ENCODE assay signal across 9 mouse cellular contexts in genomic region chrX:159829192-159829852, GRCm38 (mm10).
DNase-seq lines count a peak whose midpoint lies in the region; ATAC-seq and TF ChIP-seq lines count a peak whose summit lies in the region.
"Had no signal": no experiment of that assay in that cellular context is flagged by ENCODE, and none has a peak within 500 bp of the region (broad histone marks: within the 10 kb centered on the region; RNA-seq: fewer than 3 reads in every experiment).

No protein-coding gene starts in this region.

- TF ChIP-seq EP300 in stomach, postnatal 0 days (optimal IDR thresholded peaks at IDR 0.05): no peak

- intact Hi-C loops in left cerebral cortex, postnatal 36 days (cut with DNase I): no loop called here

- DNase-seq in hindbrain, embryonic 11.5 days (ENCODE audit: low spot score): peak; percentile 31
- no peak for DNase-seq in hindbrain, embryonic 10.5 days (ENCODE audit: low spot score)
- peak; percentile 76 for DNase-seq in forebrain, embryonic 14.5 days (ENCODE audit: low spot score)
- peak; percentile 6 to 17 for DNase-seq in left cerebral cortex, postnatal 36 days (ENCODE audit: low spot score in 2 of 2)
- peak; percentile 44 for DNase-seq in retina, postnatal 1 day
- no peak for DNase-seq in kidney, postnatal 36 days
- no peak for DNase-seq in gastrocnemius, adult 18-20 months (ENCODE audit: low spot score)
- DNase-seq in stomach, postnatal 0 days (ENCODE audit: low spot score): no peak

- no peaks in the 10 kb centered on the region for H3K27me3 ChIP-seq in hindbrain, embryonic 11.5 days (ENCODE audit: control insufficient read depth, insufficient read depth, low read length)
- H3K27me3 ChIP-seq in hindbrain, embryonic 10.5 days (ENCODE audit: insufficient read depth, poor library complexity, severe bottlenecking): peaks cover 61% of the 10 kb centered on the region
- no peaks in the 10 kb centered on the region for H3K27me3 ChIP-seq in forebrain, embryonic 14.5 days (replicated peaks; ENCODE audit: control insufficient read depth, insufficient read depth, low read length)
- H3K27me3 ChIP-seq in stomach, postnatal 0 days (ENCODE audit: control insufficient read depth, insufficient read depth, low read length): no peaks in the 10 kb centered on the region
- H3K27me3 ChIP-seq: heart, embryonic 13.5 days had no signal

- ATAC-seq in hindbrain, embryonic 11.5 days (ENCODE audit: low FRiP score): no peak
- peak; percentile 88 for ATAC-seq in forebrain, embryonic 14.5 days
- no peak for ATAC-seq in stomach, postnatal 0 days (ENCODE audit: low FRiP score, low TSS enrichment)

- H3K4me1 ChIP-seq in hindbrain, embryonic 11.5 days (replicated peaks; ENCODE audit: control insufficient read depth, insufficient read depth, low read length): no peaks in the 10 kb centered on the region
- H3K4me1 ChIP-seq in hindbrain, embryonic 10.5 days (replicated peaks): 0 out of 2 replicates have a peak, but pooled peaks cover 2% of the 10 kb centered on the region
- no peaks in the 10 kb centered on the region for H3K4me1 ChIP-seq in forebrain, embryonic 14.5 days (ENCODE audit: control insufficient read depth, insufficient read depth, low read length)
- H3K4me1 ChIP-seq in stomach, postnatal 0 days (replicated peaks; ENCODE audit: control insufficient read depth, insufficient read depth): no peaks in the 10 kb centered on the region
- H3K4me1 ChIP-seq: heart, embryonic 13.5 days had no signal

- 56% methylated on average over 6 of the region's 6 CpGs for WGBS in hindbrain, embryonic 11.5 days
- WGBS in hindbrain, embryonic 10.5 days: 62% methylated on average over 6 of the region's 6 CpGs
- 54% methylated on average over 6 of the region's 6 CpGs for WGBS in forebrain, embryonic 14.5 days
- WGBS in stomach, postnatal 0 days: 66% methylated on average over 6 of the region's 6 CpGs

- H3K36me3 ChIP-seq in hindbrain, embryonic 11.5 days (ENCODE audit: control insufficient read depth, insufficient read depth, low read length): no peaks in the 10 kb centered on the region
- H3K36me3 ChIP-seq in hindbrain, embryonic 10.5 days: no peaks in the 10 kb centered on the region
- H3K36me3 ChIP-seq in forebrain, embryonic 14.5 days (ENCODE audit: control insufficient read depth, insufficient read depth, low read length): no peaks in the 10 kb centered on the region
- H3K36me3 ChIP-seq in stomach, postnatal 0 days (ENCODE audit: control insufficient read depth, insufficient read depth, low read length): no peaks in the 10 kb centered on the region
- H3K36me3 ChIP-seq: heart, embryonic 13.5 days had no signal

- no peak overlapping the region for H3K27ac ChIP-seq in hindbrain, embryonic 11.5 days (ENCODE audit: low read depth, low read length)
- no peak overlapping the region for H3K27ac ChIP-seq in hindbrain, embryonic 10.5 days
- H3K27ac ChIP-seq in forebrain, embryonic 14.5 days (ENCODE audit: low read depth, low read length): no peak overlapping the region
- no peak overlapping the region for H3K27ac ChIP-seq in stomach, postnatal 0 days (replicated peaks)

- no peak for TF ChIP-seq CTCF in stomach, postnatal 0 days (IDR thresholded peaks at IDR 0.05; ENCODE audit: low read depth)

- no peak overlapping the region for H3K4me3 ChIP-seq in hindbrain, embryonic 11.5 days (ENCODE audit: low read depth, low read length)
- no peak overlapping the region for H3K4me3 ChIP-seq in hindbrain, embryonic 10.5 days
- no peak overlapping the region for H3K4me3 ChIP-seq in forebrain, embryonic 14.5 days (ENCODE audit: low read depth, low read length)
- H3K4me3 ChIP-seq in stomach, postnatal 0 days (ENCODE audit: low read depth, low read length): no peak overlapping the region
- H3K4me3 ChIP-seq: heart, embryonic 13.5 days had no signal

- H3K9me3 ChIP-seq in hindbrain, embryonic 11.5 days (ENCODE audit: control insufficient read depth, low read length): no peaks in the 10 kb centered on the region
- H3K9me3 ChIP-seq in hindbrain, embryonic 10.5 days: no peaks in the 10 kb centered on the region
- H3K9me3 ChIP-seq in forebrain, embryonic 14.5 days (replicated peaks; ENCODE audit: control insufficient read depth, low read length): no peaks in the 10 kb centered on the region
- H3K9me3 ChIP-seq in stomach, postnatal 0 days (ENCODE audit: control insufficient read depth, low read length): no peaks in the 10 kb centered on the region
- H3K9me3 ChIP-seq: heart, embryonic 13.5 days had no signal

- no peak overlapping the region for H3K4me2 ChIP-seq in hindbrain, embryonic 11.5 days (replicated peaks; ENCODE audit: low read depth, low read length)
- H3K4me2 ChIP-seq in forebrain, embryonic 14.5 days (ENCODE audit: low read length): no peak overlapping the region
- H3K4me2 ChIP-seq in stomach, postnatal 0 days (replicated peaks; ENCODE audit: low read depth): no peak overlapping the region
- H3K4me2 ChIP-seq: heart, embryonic 13.5 days had no signal

- no peak overlapping the region for H3K9ac ChIP-seq in hindbrain, embryonic 11.5 days (ENCODE audit: low read depth, low read length)
- no peak overlapping the region for H3K9ac ChIP-seq in forebrain, embryonic 14.5 days (ENCODE audit: low read length)
- H3K9ac ChIP-seq in stomach, postnatal 0 days (ENCODE audit: low read length): no peak overlapping the region
- H3K9ac ChIP-seq: heart, embryonic 13.5 days had no signal

Comparison
In these comparisons a context has a peak if more than half of its experiments do, and no peak if none do; other contexts are left out.
1. DNase-seq: peak in hindbrain, embryonic 11.5 days (single experiment), forebrain, embryonic 14.5 days (single experiment), left cerebral cortex, postnatal 36 days (2 of 2) and retina, postnatal 1 day (single experiment); none in hindbrain, embryonic 10.5 days (single experiment), kidney, postnatal 36 days (0 of 2), gastrocnemius, adult 18-20 months (single experiment) and stomach, postnatal 0 days (single experiment).